Mouse (Mus musculus) lung, embryonic 14.5 days (tissue): ENCODE results near the gene Pacrg. TPM values are rescaled to one million over a fixed set of nuclear protein-coding genes. Genes with fewer than 3 reads are reported as not detected.

ENCODE experiments used
- ATAC-seq: fragments of 200-750 bp; cut with Nextera tagmentation; 2 replicates; pipeline ENCODE4 v1.8.0; 2017; ENCODE audit warnings: mild to moderate bottlenecking, moderate TSS enrichment, moderate library complexity; ENCODE audit not compliant: insufficient read depth
- DNase-seq: peaks from one replicate; pipeline ENCODE4 v3.0.0-alpha.2; 2015
- H3K27ac ChIP-seq: fragments of 300-500 bp; sonication (generic); 2 replicates; pipeline ENCODE4 v1.5.1; 2014; ENCODE audit warnings: low read depth, mild to moderate bottlenecking, moderate library complexity
- H3K27me3 ChIP-seq: fragments of 300-500 bp; sonication (generic); 2 replicates; pipeline ENCODE4 v1.6.1; 2014; ENCODE audit warnings: low read length, control low read depth; ENCODE audit not compliant: insufficient read depth
- H3K36me3 ChIP-seq: fragments of 300-500 bp; sonication (generic); 2 replicates; pipeline ENCODE4 v1.6.1; 2014; ENCODE audit warnings: control low read depth; ENCODE audit not compliant: insufficient read depth
- H3K4me1 ChIP-seq: fragments of 300-500 bp; sonication (generic); 2 replicates; pipeline ENCODE4 v1.6.1; 2014; ENCODE audit warnings: antibody characterized with exemption, control low read depth; ENCODE audit not compliant: insufficient read depth
- H3K4me2 ChIP-seq: fragments of 300-500 bp; sonication (generic); 2 replicates; pipeline ENCODE4 v1.6.1; 2014; ENCODE audit warnings: mild to moderate bottlenecking
- H3K4me3 ChIP-seq: fragments of 300-500 bp; sonication (generic); 2 replicates; pipeline ENCODE4 v1.5.1; 2014; ENCODE audit warnings: low read depth, low read length
- H3K9ac ChIP-seq: fragments of 300-500 bp; sonication (generic); 2 replicates; pipeline ENCODE4 v1.6.1; 2014
- H3K9me3 ChIP-seq: fragments of 300-500 bp; sonication (generic); 2 replicates; pipeline ENCODE4 v1.6.1; 2016; ENCODE audit warnings: low read depth, low read length, control low read depth
- CTCF ChIP-seq: IDR thresholded peaks from 2 replicates; pipeline ENCODE4 v1.5.1; 2016; ENCODE audit warnings: antibody characterized with exemption, low read depth
- WGBS: fragments of 180-500 bp; shearing (Covaris S2); extraction: QIAGEN DNeasy Blood & Tissue Kit; methylation state at CpG from one replicate; pipeline ENCODE4 v1.1.7; 2014; 5-methylcytosine and 5-hydroxymethylcytosine counted together
- polyA plus RNA-seq: library from polyadenylated mRNA; unstranded; fragments of >200 nt; fragmentation: Nextera tagmentation; extraction: Ambion mirVana; gene quantifications from 2 replicates; pipeline ENCODE4 v1.2.1, GENCODE M21; 2014

The Pacrg gene
- polyA plus RNA-seq, 1 experiment from 2014 or later = 2.2 TPM

- ATAC-seq (no peak), DNase-seq (no peak)
- no peak overlapping the region for H3K4me3 ChIP-seq
- 74% methylated on average over 4 of the region's 4 CpGs for WGBS
- no peaks in the 10 kb centered on the region for H3K4me1 ChIP-seq
- no peaks in the 10 kb centered on the region for H3K27me3 ChIP-seq
- no peaks in the 10 kb centered on the region for H3K9me3 ChIP-seq
- H3K9ac ChIP-seq = no peak overlapping the region
- no peak overlapping the region for H3K4me2 ChIP-seq
- no peak overlapping the region for H3K27ac ChIP-seq
- TF ChIP-seq CTCF = no peak
- no peaks in the 10 kb centered on the region for H3K36me3 ChIP-seq
These were observed 232.0 kb downstream of the Pacrg start for GRCm38 (mm10) chr17:10608146-10608545.

- H3K27me3 ChIP-seq = no peaks in the 10 kb centered on the region
- H3K4me3 ChIP-seq = no peak overlapping the region
- no peak overlapping the region for H3K9ac ChIP-seq
- peak; percentile 52 for DNase-seq
- ATAC-seq = no peak
- H3K27ac ChIP-seq = no peak overlapping the region
- H3K4me2 ChIP-seq = no peak overlapping the region
- TF ChIP-seq CTCF = no peak
- H3K9me3 ChIP-seq = no peaks in the 10 kb centered on the region
- no peaks in the 10 kb centered on the region for H3K4me1 ChIP-seq
- no peaks in the 10 kb centered on the region for H3K36me3 ChIP-seq
- 34% methylated on average over 3 of the region's 3 CpGs for WGBS
These were observed 234.0 kb downstream of the Pacrg start for GRCm38 (mm10) chr17:10606090-10606489.

GRCm38 (mm10) chr17:10597741-10598140, 242.4 kb downstream of the Pacrg start:
- H3K27me3 ChIP-seq = no peaks in the 10 kb centered on the region
- TF ChIP-seq CTCF = no peak
- H3K4me1 ChIP-seq = no peaks in the 10 kb centered on the region
- H3K9ac ChIP-seq = no peak overlapping the region
- no peaks in the 10 kb centered on the region for H3K9me3 ChIP-seq
- ATAC-seq (no peak), DNase-seq (no peak)
- no peak overlapping the region for H3K4me3 ChIP-seq
- no peak overlapping the region for H3K4me2 ChIP-seq
- H3K36me3 ChIP-seq = no peaks in the 10 kb centered on the region
- 89% methylated on average over 4 of the region's 4 CpGs for WGBS
- no peak overlapping the region for H3K27ac ChIP-seq

GRCm38 (mm10) chr17:10589604-10590003, 250.5 kb downstream of the Pacrg start:
- TF ChIP-seq CTCF = no peak
- Histone ChIP-seq H3K9ac (no peak overlapping the region), H3K4me2 (no peak overlapping the region), H3K36me3 (no peaks in the 10 kb centered on the region), H3K27ac (no peak overlapping the region), H3K4me1 (no peaks in the 10 kb centered on the region), H3K4me3 (no peak overlapping the region), H3K27me3 (no peaks in the 10 kb centered on the region), H3K9me3 (no peaks in the 10 kb centered on the region)
- WGBS = 43% methylated on average over 7 of the region's 7 CpGs
- DNase-seq = peak; percentile 30
- no peak for ATAC-seq

GRCm38 (mm10) chr17:10588922-10589400, 251.2 kb downstream of the Pacrg start:
- TF ChIP-seq CTCF = no peak
- Histone ChIP-seq H3K27me3 (no peaks in the 10 kb centered on the region), H3K4me1 (no peaks in the 10 kb centered on the region), H3K9me3 (no peaks in the 10 kb centered on the region), H3K36me3 (no peaks in the 10 kb centered on the region), H3K9ac (no peak overlapping the region), H3K4me3 (no peak overlapping the region), H3K4me2 (no peak overlapping the region), H3K27ac (no peak overlapping the region)
- no peak for DNase-seq
- whole genome bisulfite sequencing = 79% methylated on average over 7 of the region's 7 CpGs
- no peak for ATAC-seq

GRCm38 (mm10) chr17:10583301-10583700, 256.8 kb downstream of the Pacrg start:
- TF ChIP-seq CTCF = no peak
- ATAC-seq = no peak
- H3K9ac ChIP-seq = no peak overlapping the region

GRCm38 (mm10) chr17:10575306-10575705, 264.8 kb downstream of the Pacrg start:
- H3K4me2 ChIP-seq = no peak overlapping the region
- no peaks in the 10 kb centered on the region for H3K9me3 ChIP-seq
- no peak overlapping the region for H3K4me3 ChIP-seq
- H3K27me3 ChIP-seq = no peaks in the 10 kb centered on the region
- ATAC-seq (no peak), DNase-seq (no peak)
- WGBS = 86% methylated on average over 7 of the region's 7 CpGs
- no peaks in the 10 kb centered on the region for H3K36me3 ChIP-seq
- no peaks in the 10 kb centered on the region; the same call in 1 of the 2 replicates for H3K4me1 ChIP-seq
- no peak overlapping the region for H3K9ac ChIP-seq
- TF ChIP-seq CTCF = no peak
- H3K27ac ChIP-seq = no peak overlapping the region

More at GRCm38 (mm10) chr17:10583301-10583700, 256.8 kb downstream of the Pacrg start:
- no peak overlapping the region for H3K4me2 ChIP-seq
- H3K27me3 ChIP-seq = no peaks in the 10 kb centered on the region
- H3K36me3 ChIP-seq = no peaks in the 10 kb centered on the region
- H3K27ac ChIP-seq = no peak overlapping the region
- no peak for DNase-seq
- H3K4me3 ChIP-seq = no peak overlapping the region
- H3K9me3 ChIP-seq = no peaks in the 10 kb centered on the region
- WGBS = 79% methylated on average over 3 of the region's 3 CpGs
- no peaks in the 10 kb centered on the region for H3K4me1 ChIP-seq

- H3K4me2 ChIP-seq = no peak overlapping the region
- no peaks in the 10 kb centered on the region for H3K27me3 ChIP-seq
- no peak overlapping the region for H3K27ac ChIP-seq
- no peak overlapping the region for H3K4me3 ChIP-seq
- TF ChIP-seq CTCF = no peak
- no peak for DNase-seq
- H3K4me1 ChIP-seq = peaks cover 8% of the 10 kb centered on the region
- no peaks in the 10 kb centered on the region for H3K9me3 ChIP-seq
- ATAC-seq = no peak
- H3K36me3 ChIP-seq = no peaks in the 10 kb centered on the region
- H3K9ac ChIP-seq = no peak overlapping the region
- 86% methylated on average over 4 of the region's 4 CpGs for WGBS
These were observed 267.7 kb downstream of the Pacrg start for GRCm38 (mm10) chr17:10572436-10572835.
